Comparison of ENCODE assay signal across 25 mouse cellular contexts in genomic region chr10:80870993-80871392, GRCm38 (mm10). TPM values are rescaled to one million over a fixed set of nuclear protein-coding genes. Genes with fewer than 3 reads are reported as not detected.
DNase-seq lines count a peak whose midpoint lies in the region; ATAC-seq and TF ChIP-seq lines count a peak whose summit lies in the region.
"Had no signal": no experiment of that assay in that cellular context is flagged by ENCODE, and none has a peak within 500 bp of the region (broad histone marks: within the 10 kb centered on the region; RNA-seq: fewer than 3 reads in every experiment).

No protein-coding gene starts in this region.

- H3K27me3 ChIP-seq in liver, adult 2 months (ENCODE audit: control insufficient read depth, insufficient read depth, low read length) = no peaks in the 10 kb centered on the region
- no peaks in the 10 kb centered on the region for H3K27me3 ChIP-seq in midbrain, embryonic 13.5 days
- H3K27me3 ChIP-seq: embryonic facial prominence, embryonic 15.5 days; hindbrain, embryonic 12.5 days had no signal

- H3K27ac ChIP-seq in liver, adult 2 months (replicated peaks; ENCODE audit: insufficient read depth, low read depth, low read length) = peak overlapping the region; percentile 14; the same call in 1 of the 2 replicates
- no peak overlapping the region for H3K27ac ChIP-seq in midbrain, embryonic 13.5 days
- H3K27ac ChIP-seq: embryonic facial prominence, embryonic 15.5 days; forebrain, embryonic 10.5 days; gastrocnemius, adult 2 months; heart, embryonic 10.5 days; hindbrain, embryonic 12.5 days had no signal

- ATAC-seq in midbrain, embryonic 13.5 days = no peak
- ATAC-seq: CD4-positive, CD25-positive, alpha-beta regulatory T cell, adult 4 months; forebrain, embryonic 14.5 days had no signal

- TF ChIP-seq POLR2A in liver, adult 2 months (IDR thresholded peaks at IDR 0.05; ENCODE audit: extremely low read depth, insufficient read depth, low read length) = no peak

- intact Hi-C loops in gastrocnemius, postnatal 36 days (cut with DNase I) = no loop called here

- TF ChIP-seq CTCF in liver, adult 2 months (IDR thresholded peaks at IDR 0.05; ENCODE audit: low read depth, low read length) = no peak

- H3K36me3 ChIP-seq in liver, adult 2 months (ENCODE audit: control insufficient read depth, insufficient read depth, low read length) = no peaks in the 10 kb centered on the region
- peaks cover 25% of the 10 kb centered on the region for H3K36me3 ChIP-seq in midbrain, embryonic 13.5 days

- DNase-seq in liver, adult 2 months (ENCODE audit: extremely low read depth, low read depth, low spot score) = peak; percentile 92
- DNase-seq in liver = no peak
- DNase-seq in kidney, adult 9 months = peak; percentile 92
- peak; percentile 85 to 92 for DNase-seq in kidney, postnatal 25 days
- no peak for DNase-seq in gastrocnemius, postnatal 36 days
- DNase-seq: adrenal gland, postnatal 10 days; cerebellum, adult 11 months; cerebellum, adult 8-10 months; embryo, embryonic 11 days; gastrocnemius, adult 2 months; gastrocnemius, postnatal 25 days; heart, adult 11 months; heart, postnatal 10 days; heart, postnatal 4 days had no signal

- H3K9me3 ChIP-seq in midbrain, embryonic 13.5 days = no peaks in the 10 kb centered on the region
- H3K9me3 ChIP-seq: embryonic facial prominence, embryonic 15.5 days; forebrain, embryonic 10.5 days; G1E; heart, embryonic 10.5 days; hindbrain, embryonic 12.5 days had no signal

- peaks cover 5% of the 10 kb centered on the region for H3K4me1 ChIP-seq in liver, adult 2 months (ENCODE audit: control insufficient read depth, insufficient read depth, low read length)
- no peaks in the 10 kb centered on the region for H3K4me1 ChIP-seq in midbrain, embryonic 13.5 days (replicated peaks)
- H3K4me1 ChIP-seq: embryonic facial prominence, embryonic 15.5 days; hindbrain, embryonic 12.5 days had no signal

- no peak overlapping the region for H3K4me3 ChIP-seq in liver, adult 2 months (ENCODE audit: insufficient read depth, low read depth, low read length)
- no peak overlapping the region for H3K4me3 ChIP-seq in midbrain, embryonic 13.5 days (replicated peaks)
- H3K4me3 ChIP-seq: embryonic facial prominence, embryonic 15.5 days; erythroblast, embryonic 14.5 days; forebrain, embryonic 10.5 days; gastrocnemius, adult 2 months; heart, embryonic 10.5 days; hindbrain, embryonic 12.5 days had no signal

- H3K79me2 ChIP-seq in liver, adult 2 months (ENCODE audit: control insufficient read depth, insufficient read depth, low read length) = no peaks in the 10 kb centered on the region

- 5% methylated on average over 4 of the region's 6 CpGs for WGBS in liver, adult 2 months
- WGBS in midbrain, embryonic 13.5 days = 90% methylated on average over 1 of the region's 6 CpGs

- 0 out of 2 replicates have a peak overlapping the region, but pooled peaks have one; percentile 4 for H3K9ac ChIP-seq in liver, adult 2 months (ENCODE audit: low read depth, low read length)
- no peak overlapping the region for H3K9ac ChIP-seq in midbrain, embryonic 13.5 days (replicated peaks)
- H3K9ac ChIP-seq: embryonic facial prominence, embryonic 15.5 days; hindbrain, embryonic 12.5 days had no signal

- no peak overlapping the region for H3K4me2 ChIP-seq in midbrain, embryonic 13.5 days (replicated peaks)
- H3K4me2 ChIP-seq: embryonic facial prominence, embryonic 15.5 days; hindbrain, embryonic 12.5 days had no signal

RNA-seq across cellular contexts. Expression of gene Tmprss9, which starts 0.7 kb away (rescaled TPM):
- under 0.01 and 0.09 TPM in 2 replicates for total RNA-seq in liver, adult 2 months (2014; rRNA removed)
- polyA plus RNA-seq in liver, adult 2 months (2012; rRNA removed) = 0.04 and 0.05 TPM in 2 replicates
- polyA plus RNA-seq in midbrain, embryonic 13.5 days (2015; fragmentation: Nextera tagmentation; extraction: Ambion mirVana) = 0.15 and 0.31 TPM in 2 replicates
- not detected for total RNA-seq in gastrocnemius, postnatal 36 days (2021)
- total RNA-seq: adrenal gland, postnatal 4 days; common myeloid progenitor, adult 5-6 weeks; gastrocnemius, postnatal 25 days; heart, postnatal 10 days; heart, postnatal 4 days had no signal
- polyA plus RNA-seq: CD4-positive, CD25-positive, alpha-beta regulatory T cell, adult 4 months; forebrain, embryonic 10.5 days; heart, embryonic 10.5 days had no signal

RNA-seq across cellular contexts. Expression of gene Sppl2b, which starts 15.9 kb away (rescaled TPM):
- 6.5 and 10.4 TPM in 2 replicates for total RNA-seq in liver, adult 2 months (2014; rRNA removed)
- polyA plus RNA-seq in liver, adult 2 months (2012; rRNA removed) = 40.1 and 40.5 TPM in 2 replicates
- polyA plus RNA-seq in midbrain, embryonic 13.5 days (2015; fragmentation: Nextera tagmentation; extraction: Ambion mirVana) = 56.9 and 61.1 TPM in 2 replicates
- 10 to 100 TPM; 13.6 to 17.6 TPM for total RNA-seq in gastrocnemius, postnatal 36 days (2021)

RNA-seq across cellular contexts. Expression of gene Lsm7, which starts 16.0 kb away (rescaled TPM):
- total RNA-seq in liver, adult 2 months (2014; rRNA removed) = 61.3 and 61.6 TPM in 2 replicates
- 62.1 and 75.1 TPM in 2 replicates for polyA plus RNA-seq in liver, adult 2 months (2012; rRNA removed)
- polyA plus RNA-seq in midbrain, embryonic 13.5 days (2015; fragmentation: Nextera tagmentation; extraction: Ambion mirVana) = 249 and 254 TPM in 2 replicates
- total RNA-seq in gastrocnemius, postnatal 36 days (2021) = 10 to 100 TPM; 13.7 to 18.8 TPM

RNA-seq across cellular contexts. Expression of gene Lingo3, which starts 27.2 kb away (rescaled TPM):
- not detected in 2 replicates for total RNA-seq in liver, adult 2 months (2014; rRNA removed)
- 0.05 TPM in 1 of 2 replicates, not detected in the other for polyA plus RNA-seq in liver, adult 2 months (2012; rRNA removed)
- polyA plus RNA-seq in midbrain, embryonic 13.5 days (2015; fragmentation: Nextera tagmentation; extraction: Ambion mirVana) = 1.5 and 1.9 TPM in 2 replicates
- total RNA-seq in gastrocnemius, postnatal 36 days (2021) = 10 to 100 TPM in 1 of 2 experiments, 1 to 10 TPM in 1; 8.4 to 10.3 TPM
- polyA plus RNA-seq: CD4-positive, CD25-positive, alpha-beta regulatory T cell, adult 4 months; erythroblast, embryonic 14.5 days; G1E had no signal

RNA-seq across cellular contexts. Expression of gene Timm13, which starts 29.8 kb away (rescaled TPM):
- total RNA-seq in liver, adult 2 months (2014; rRNA removed) = 79.9 and 87.7 TPM in 2 replicates
- polyA plus RNA-seq in liver, adult 2 months (2012; rRNA removed) = 369 and 388 TPM in 2 replicates
- polyA plus RNA-seq in midbrain, embryonic 13.5 days (2015; fragmentation: Nextera tagmentation; extraction: Ambion mirVana) = 331 TPM in 2 replicates
- 100 to 1,000 TPM; 106 to 120 TPM for total RNA-seq in gastrocnemius, postnatal 36 days (2021)

Comparison
In these comparisons a context has a peak if more than half of its experiments do, and no peak if none do; other contexts are left out.
1. DNase-seq: peak in liver, adult 2 months (single experiment), kidney, adult 9 months (single experiment) and kidney, postnatal 25 days (2 of 2); none in liver (single experiment) and gastrocnemius, postnatal 36 days (0 of 2).